Mouse (Mus musculus): ENCODE measurements around the gene Rest. TPM values are rescaled to one million over a fixed set of nuclear protein-coding genes. Genes with fewer than 3 reads are reported as not detected.

The Rest gene
- polyA plus RNA-seq, 1 experiment from 2014 or later, result 37.6 TPM

- H3K27ac ChIP-seq (ENCODE audit: low read length), result no peak overlapping the region
- no peaks in the 10 kb centered on the region for H3K27me3 ChIP-seq (ENCODE audit: insufficient read depth, low read length)
- H3K9ac ChIP-seq (replicated peaks; ENCODE audit: low read length), result no peak overlapping the region
- no peak overlapping the region for H3K4me2 ChIP-seq (replicated peaks; ENCODE audit: low read depth, low read length)
- H3K36me3 ChIP-seq (ENCODE audit: insufficient read depth, low read length), result peaks cover 78% of the 10 kb centered on the region
- no peaks in the 10 kb centered on the region for H3K9me3 ChIP-seq (ENCODE audit: low read length)
- 97% methylated on average over 6 of the region's 6 CpGs for WGBS
- ATAC-seq (ENCODE audit: low FRiP score, low TSS enrichment), result no peak
- no peaks in the 10 kb centered on the region for H3K4me1 ChIP-seq (ENCODE audit: insufficient read depth, low read length)
- H3K4me3 ChIP-seq (ENCODE audit: low read length), result no peak overlapping the region
These were observed 11.9 kb downstream of the Rest start for GRCm38 (mm10) chr5:77277204-77277603.

DNA sequence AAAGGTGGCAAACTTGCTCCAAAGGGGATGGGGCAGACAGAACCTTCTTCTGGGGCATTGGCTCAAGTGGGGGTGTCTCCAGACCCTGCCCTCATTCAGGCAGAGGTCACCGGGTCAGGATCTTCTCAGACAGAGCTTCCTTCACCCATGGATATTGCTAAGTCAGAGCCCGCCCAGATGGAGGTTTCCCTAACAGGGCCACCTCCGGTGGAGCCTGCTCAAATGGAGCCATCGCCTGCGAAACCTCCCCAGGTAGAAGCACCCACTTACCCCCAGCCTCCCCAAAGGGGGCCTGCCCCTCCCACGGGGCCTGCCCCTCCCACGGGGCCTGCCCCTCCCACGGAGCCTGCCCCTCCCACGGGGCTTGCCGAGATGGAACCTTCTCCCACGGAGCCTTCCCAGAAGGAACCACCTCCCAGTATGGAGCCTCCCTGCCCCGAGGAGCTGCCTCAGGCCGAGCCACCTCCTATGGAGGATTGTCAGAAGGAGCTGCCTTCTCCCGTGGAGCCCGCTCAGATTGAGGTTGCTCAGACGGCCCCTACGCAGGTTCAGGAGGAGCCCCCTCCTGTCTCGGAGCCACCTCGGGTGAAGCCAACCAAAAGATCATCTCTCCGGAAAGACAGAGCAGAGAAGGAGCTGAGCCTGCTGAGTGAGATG lies 16.4 kb downstream of the Rest start:
- no peaks in the 10 kb centered on the region for H3K27me3 ChIP-seq (ENCODE audit: insufficient read depth, low read length)
- ATAC-seq (ENCODE audit: low FRiP score, low TSS enrichment), result no peak
- peaks cover 68% of the 10 kb centered on the region for H3K36me3 ChIP-seq (ENCODE audit: insufficient read depth, low read length)
- no peaks in the 10 kb centered on the region for H3K9me3 ChIP-seq (ENCODE audit: low read length)
- no peak overlapping the region for H3K4me2 ChIP-seq (replicated peaks; ENCODE audit: low read depth, low read length)
- no peak overlapping the region for H3K27ac ChIP-seq (ENCODE audit: low read length)
- 87% methylated on average over 20 of the region's 20 CpGs for WGBS
- H3K9ac ChIP-seq (replicated peaks; ENCODE audit: low read length), result no peak overlapping the region
- no peak overlapping the region for H3K4me3 ChIP-seq (ENCODE audit: low read length)
- no peaks in the 10 kb centered on the region for H3K4me1 ChIP-seq (ENCODE audit: insufficient read depth, low read length)

DNA sequence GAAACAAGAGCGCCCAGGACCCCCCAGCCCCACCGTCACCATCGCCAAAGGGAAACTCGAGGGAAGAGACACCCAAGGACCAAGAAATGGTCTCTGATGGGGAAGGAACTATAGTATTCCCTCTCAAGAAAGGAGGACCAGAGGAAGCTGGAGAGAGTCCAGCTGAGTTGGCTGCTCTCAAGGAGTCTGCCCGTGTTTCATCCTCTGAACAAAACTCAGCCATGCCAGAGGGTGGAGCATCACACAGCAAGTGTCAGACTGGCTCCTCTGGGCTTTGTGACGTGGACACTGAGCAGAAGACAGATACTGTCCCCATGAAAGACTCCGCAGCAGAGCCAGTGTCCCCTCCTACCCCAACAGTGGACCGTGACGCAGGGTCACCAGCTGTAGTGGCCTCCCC lies 17.0 kb downstream of the Rest start:
- Histone ChIP-seq H3K27me3 (ENCODE audit: insufficient read depth, low read length) (no peaks in the 10 kb centered on the region), H3K27ac (ENCODE audit: low read length) (no peak overlapping the region), H3K9me3 (ENCODE audit: low read length) (no peaks in the 10 kb centered on the region), H3K4me2 (replicated peaks; ENCODE audit: low read depth, low read length) (no peak overlapping the region), H3K4me1 (ENCODE audit: insufficient read depth, low read length) (no peaks in the 10 kb centered on the region), H3K4me3 (ENCODE audit: low read length) (no peak overlapping the region), H3K36me3 (ENCODE audit: insufficient read depth, low read length) (peaks cover 64% of the 10 kb centered on the region), H3K9ac (replicated peaks; ENCODE audit: low read length) (no peak overlapping the region)
- 85% methylated on average over 9 of the region's 9 CpGs for WGBS
- ATAC-seq (ENCODE audit: low FRiP score, low TSS enrichment), result no peak

DNA sequence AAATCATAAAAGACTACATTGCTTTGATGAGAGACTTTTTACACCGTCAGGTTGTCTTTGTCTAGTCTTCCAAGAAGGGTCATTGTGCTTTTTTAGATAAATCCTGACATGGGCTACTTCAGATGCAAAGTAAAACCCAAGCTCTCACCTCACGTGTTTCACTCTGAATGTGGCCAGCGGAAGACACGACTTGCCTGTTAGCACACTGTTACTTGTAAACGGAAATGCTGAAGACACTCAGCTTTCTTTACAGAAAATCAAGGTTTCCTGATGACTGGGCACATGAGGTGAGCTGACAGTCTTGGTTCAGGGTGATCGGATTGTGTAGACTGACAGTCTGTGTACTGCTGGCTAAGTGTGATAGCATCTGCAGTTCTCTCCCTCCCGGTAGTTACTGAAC lies 20.4 kb downstream of the Rest start:
- Histone ChIP-seq H3K4me2 (replicated peaks; ENCODE audit: low read depth, low read length) (no peak overlapping the region), H3K4me3 (ENCODE audit: low read length) (no peak overlapping the region), H3K4me1 (ENCODE audit: insufficient read depth, low read length) (no peaks in the 10 kb centered on the region), H3K36me3 (ENCODE audit: insufficient read depth, low read length) (peaks cover 67% of the 10 kb centered on the region), H3K9ac (replicated peaks; ENCODE audit: low read length) (no peak overlapping the region), H3K9me3 (ENCODE audit: low read length) (no peaks in the 10 kb centered on the region), H3K27me3 (ENCODE audit: insufficient read depth, low read length) (no peaks in the 10 kb centered on the region), H3K27ac (ENCODE audit: low read length) (no peak overlapping the region)
- WGBS, result 76% methylated on average over 7 of the region's 7 CpGs
- no peak for ATAC-seq (ENCODE audit: low FRiP score, low TSS enrichment)

GRCm38 (mm10) chr5:77286904-77287303 lies 21.6 kb downstream of the Rest start:
- H3K27ac ChIP-seq (ENCODE audit: low read length), result no peak overlapping the region
- H3K4me3 ChIP-seq (ENCODE audit: low read length), result no peak overlapping the region
- no peaks in the 10 kb centered on the region for H3K27me3 ChIP-seq (ENCODE audit: insufficient read depth, low read length)
- no peaks in the 10 kb centered on the region for H3K9me3 ChIP-seq (ENCODE audit: low read length)
- no peak overlapping the region for H3K9ac ChIP-seq (replicated peaks; ENCODE audit: low read length)
- ATAC-seq (ENCODE audit: low FRiP score, low TSS enrichment), result no peak
- no peak overlapping the region for H3K4me2 ChIP-seq (replicated peaks; ENCODE audit: low read depth, low read length)
- H3K4me1 ChIP-seq (ENCODE audit: insufficient read depth, low read length), result no peaks in the 10 kb centered on the region
- WGBS, result 91% methylated on average over 5 of the region's 5 CpGs
- H3K36me3 ChIP-seq (ENCODE audit: insufficient read depth, low read length), result peaks cover 58% of the 10 kb centered on the region

GRCm38 (mm10) chr5:77287901-77288300 lies 22.6 kb downstream of the Rest start:
- Histone ChIP-seq H3K9ac (replicated peaks; ENCODE audit: low read length) (no peak overlapping the region), H3K4me3 (ENCODE audit: low read length) (no peak overlapping the region), H3K9me3 (ENCODE audit: low read length) (no peaks in the 10 kb centered on the region), H3K36me3 (ENCODE audit: insufficient read depth, low read length) (peaks cover 57% of the 10 kb centered on the region), H3K27ac (ENCODE audit: low read length) (no peak overlapping the region), H3K4me1 (ENCODE audit: insufficient read depth, low read length) (no peaks in the 10 kb centered on the region), H3K27me3 (ENCODE audit: insufficient read depth, low read length) (no peaks in the 10 kb centered on the region), H3K4me2 (replicated peaks; ENCODE audit: low read depth, low read length) (no peak overlapping the region)
- no peak for ATAC-seq (ENCODE audit: low FRiP score, low TSS enrichment)
- 78% methylated on average over 6 of the region's 6 CpGs for WGBS

- Histone ChIP-seq H3K4me3 (ENCODE audit: low read length) (no peak overlapping the region), H3K27me3 (ENCODE audit: insufficient read depth, low read length) (no peaks in the 10 kb centered on the region), H3K9ac (replicated peaks; ENCODE audit: low read length) (no peak overlapping the region), H3K4me2 (replicated peaks; ENCODE audit: low read depth, low read length) (no peak overlapping the region), H3K27ac (ENCODE audit: low read length) (no peak overlapping the region), H3K4me1 (ENCODE audit: insufficient read depth, low read length) (no peaks in the 10 kb centered on the region), H3K36me3 (ENCODE audit: insufficient read depth, low read length) (peaks cover 61% of the 10 kb centered on the region), H3K9me3 (ENCODE audit: low read length) (no peaks in the 10 kb centered on the region)
- 89% methylated on average over 8 of the region's 8 CpGs for WGBS
- no peak for ATAC-seq (ENCODE audit: low FRiP score, low TSS enrichment)
These were observed 24.4 kb downstream of the Rest start for GRCm38 (mm10) chr5:77289686-77290085.

- no peaks in the 10 kb centered on the region for H3K27me3 ChIP-seq (ENCODE audit: insufficient read depth, low read length)
- no peak overlapping the region for H3K4me2 ChIP-seq (replicated peaks; ENCODE audit: low read depth, low read length)
- H3K4me3 ChIP-seq (ENCODE audit: low read length), result no peak overlapping the region
- H3K4me1 ChIP-seq (ENCODE audit: insufficient read depth, low read length), result no peaks in the 10 kb centered on the region
- H3K9ac ChIP-seq (replicated peaks; ENCODE audit: low read length), result no peak overlapping the region
- H3K36me3 ChIP-seq (ENCODE audit: insufficient read depth, low read length), result peaks cover 68% of the 10 kb centered on the region
- no peak overlapping the region for H3K27ac ChIP-seq (ENCODE audit: low read length)
- WGBS, result 93% methylated on average over 2 of the region's 2 CpGs
- no peak for ATAC-seq (ENCODE audit: low FRiP score, low TSS enrichment)
- no peaks in the 10 kb centered on the region for H3K9me3 ChIP-seq (ENCODE audit: low read length)
These were observed 25.3 kb downstream of the Rest start for GRCm38 (mm10) chr5:77290606-77291005.

- Histone ChIP-seq H3K27ac (ENCODE audit: low read length) (no peak overlapping the region), H3K27me3 (ENCODE audit: insufficient read depth, low read length) (no peaks in the 10 kb centered on the region), H3K9ac (replicated peaks; ENCODE audit: low read length) (no peak overlapping the region), H3K4me3 (ENCODE audit: low read length) (no peak overlapping the region), H3K4me1 (ENCODE audit: insufficient read depth, low read length) (no peaks in the 10 kb centered on the region), H3K4me2 (replicated peaks; ENCODE audit: low read depth, low read length) (no peak overlapping the region), H3K9me3 (ENCODE audit: low read length) (no peaks in the 10 kb centered on the region), H3K36me3 (ENCODE audit: insufficient read depth, low read length) (peaks cover 65% of the 10 kb centered on the region)
- ATAC-seq (ENCODE audit: low FRiP score, low TSS enrichment), result no peak
- 88% methylated on average over 7 of the region's 7 CpGs for WGBS
These were observed 27.7 kb downstream of the Rest start for GRCm38 (mm10) chr5:77292803-77293522.

DNA sequence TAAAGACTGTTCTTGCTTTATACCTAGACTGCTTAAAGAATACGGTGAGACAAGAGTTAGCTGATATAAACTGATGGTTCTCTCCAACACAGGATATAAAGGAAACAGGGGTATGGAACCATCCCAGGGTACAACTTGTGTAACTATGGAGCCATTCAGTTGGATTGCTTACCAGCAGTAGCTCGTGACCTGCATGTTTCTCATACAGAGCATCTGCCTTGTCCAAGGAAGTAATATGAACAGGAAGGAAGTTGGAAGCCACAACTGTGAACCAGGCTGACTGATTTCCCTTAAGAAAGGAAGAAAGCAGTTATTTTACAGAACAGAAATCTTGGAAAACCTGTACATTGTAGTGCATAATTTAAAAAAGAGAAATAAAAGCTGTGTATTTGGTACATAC lies 34.2 kb downstream of the Rest start:
- Histone ChIP-seq H3K9ac (replicated peaks; ENCODE audit: low read length) (no peak overlapping the region), H3K4me1 (ENCODE audit: insufficient read depth, low read length) (no peaks in the 10 kb centered on the region), H3K27ac (ENCODE audit: low read length) (no peak overlapping the region), H3K9me3 (ENCODE audit: low read length) (no peaks in the 10 kb centered on the region), H3K36me3 (ENCODE audit: insufficient read depth, low read length) (peaks cover 45% of the 10 kb centered on the region), H3K4me2 (replicated peaks; ENCODE audit: low read depth, low read length) (no peak overlapping the region), H3K27me3 (ENCODE audit: insufficient read depth, low read length) (no peaks in the 10 kb centered on the region), H3K4me3 (ENCODE audit: low read length) (no peak overlapping the region)
- WGBS, result 91% methylated on average over 2 of the region's 2 CpGs
- no peak for ATAC-seq (ENCODE audit: low FRiP score, low TSS enrichment)

All from kidney, embryonic 16.5 days (tissue).